Mouse (Mus musculus): Measurements from ENCODE around the gene Prkar2b. TPM values are rescaled to one million over a fixed set of nuclear protein-coding genes. Genes with fewer than 3 reads are reported as not detected.

Gene Prkar2b
- polyA plus RNA-seq, 1 experiment from 2014 or later: 13.8 TPM

DNA sequence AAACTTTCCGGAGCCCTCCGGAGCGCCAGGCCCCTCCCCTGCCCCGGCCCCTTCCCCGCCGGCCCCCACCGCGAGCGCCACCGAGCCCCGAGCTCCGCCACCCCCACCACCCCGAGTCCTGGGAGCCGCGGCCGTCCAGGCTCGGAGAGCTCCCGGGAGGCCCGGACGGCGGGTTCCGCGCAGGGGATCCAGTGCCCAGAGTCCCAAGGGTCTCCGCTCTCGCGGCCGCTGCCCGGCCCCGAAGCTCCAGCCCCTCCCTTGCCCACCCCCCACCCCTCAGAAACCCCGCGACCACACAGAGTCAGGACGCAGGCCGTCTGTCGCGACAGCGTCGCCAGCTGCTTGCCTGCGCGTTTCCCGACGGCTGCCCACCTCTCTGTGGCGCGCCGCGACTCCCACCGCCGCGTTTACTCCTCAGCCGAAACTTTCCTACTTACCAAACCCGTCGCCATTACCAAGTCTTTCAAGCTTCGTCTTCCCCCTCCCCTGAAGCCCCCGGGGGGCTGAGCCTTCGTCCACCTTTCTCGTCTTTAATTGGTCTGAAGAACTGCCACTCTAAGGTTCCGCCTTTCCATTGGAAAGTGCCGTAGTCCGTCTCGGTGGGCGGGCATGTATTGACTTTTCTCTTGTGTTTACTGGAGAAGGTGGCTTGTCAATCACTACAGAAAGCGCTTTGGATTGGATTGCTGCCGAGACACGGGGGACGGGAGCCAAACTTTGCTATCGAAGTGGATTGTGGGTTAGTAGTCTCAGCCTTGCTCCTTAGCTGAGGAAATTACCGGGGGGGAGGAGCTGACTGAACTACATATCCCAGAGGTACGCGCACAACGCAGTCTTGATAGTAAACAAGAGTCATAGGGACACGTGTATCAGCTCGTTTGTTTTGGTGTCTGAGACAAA lies 111.1 kb downstream of the Prkar2b start, which contains the start of gene Hbp1:
Gene Hbp1 (minus strand): TSS at position 777 of the 900 bp plus-strand sequence.
- H3K4me2 ChIP-seq (ENCODE audit: low read length): peak within 1 kb of the TSS; percentile 59
- no peaks in the 10 kb centered on the region for H3K36me3 ChIP-seq (ENCODE audit: insufficient read depth, low read length)
- no peaks in the 10 kb centered on the region for H3K4me1 ChIP-seq (replicated peaks; ENCODE audit: insufficient read depth, low read length)
- under 1% methylated on average over 56 of the region's 71 CpGs for WGBS
- peak within 1 kb of the TSS; percentile 81 for H3K4me3 ChIP-seq (replicated peaks; ENCODE audit: low read depth, low read length)
- ATAC-seq (replicated peaks; ENCODE audit: low FRiP score, low read depth): peak; percentile 96
- peak; percentile 100 for DNase-seq (ENCODE audit: low spot score)
- no peaks in the 10 kb centered on the region for H3K27me3 ChIP-seq (ENCODE audit: insufficient read depth, low read length)
- TF ChIP-seq CTCF (IDR thresholded peaks at IDR 0.05; ENCODE audit: low read depth): no peak
- H3K9ac ChIP-seq (ENCODE audit: low read depth, low read length): peak within 1 kb of the TSS; percentile 99
- no peaks in the 10 kb centered on the region for H3K9me3 ChIP-seq (replicated peaks; ENCODE audit: low read length)
- peak within 1 kb of the TSS; percentile 100 for H3K27ac ChIP-seq

DNA sequence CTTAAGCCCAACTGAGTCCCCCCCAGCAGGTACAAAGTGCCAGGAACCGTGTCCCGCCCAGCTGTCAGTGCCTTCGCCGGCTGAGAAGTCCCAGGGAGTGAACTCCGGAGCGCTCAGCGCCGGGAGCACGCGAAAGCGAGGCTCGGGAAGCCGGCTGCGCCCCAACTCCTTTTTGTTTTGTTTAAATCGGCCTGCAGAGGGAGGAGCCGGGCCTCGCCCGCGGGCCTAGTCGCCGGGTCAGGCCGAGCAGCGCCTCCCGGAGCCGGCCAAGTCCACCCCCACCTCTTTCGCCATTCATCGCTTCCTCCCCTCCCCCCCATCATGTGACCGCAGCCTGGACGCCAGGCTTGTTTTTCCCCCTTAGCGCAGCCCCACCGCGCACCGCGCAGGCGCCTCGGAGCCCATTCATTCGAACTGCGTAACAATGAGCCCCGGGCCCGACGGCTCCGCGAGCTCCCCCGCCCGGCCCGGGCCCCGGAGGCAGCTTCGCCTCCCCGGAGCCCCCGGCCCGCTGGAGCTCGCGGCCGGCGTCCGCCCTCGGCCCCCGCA lies 111.8 kb downstream of the Prkar2b start:
- TF ChIP-seq CTCF (IDR thresholded peaks at IDR 0.05; ENCODE audit: low read depth): peak; percentile 43; the same call in 1 of the 2 replicates
- H3K4me1 ChIP-seq (replicated peaks; ENCODE audit: insufficient read depth, low read length): no peaks in the 10 kb centered on the region
- ATAC-seq (replicated peaks; ENCODE audit: low FRiP score, low read depth) (peak; percentile 80), DNase-seq (ENCODE audit: low spot score) (peak; percentile 97)
- H3K9me3 ChIP-seq (replicated peaks; ENCODE audit: low read length): no peaks in the 10 kb centered on the region
- peak overlapping the region; percentile 100 for H3K27ac ChIP-seq
- under 1% methylated on average over 58 of the region's 58 CpGs for WGBS
- H3K4me2 ChIP-seq (ENCODE audit: low read length): peak overlapping the region; percentile 59
- H3K27me3 ChIP-seq (ENCODE audit: insufficient read depth, low read length): no peaks in the 10 kb centered on the region
- H3K4me3 ChIP-seq (replicated peaks; ENCODE audit: low read depth, low read length): peak overlapping the region; percentile 81
- H3K9ac ChIP-seq (ENCODE audit: low read depth, low read length): peak overlapping the region; percentile 99
- no peaks in the 10 kb centered on the region for H3K36me3 ChIP-seq (ENCODE audit: insufficient read depth, low read length)

DNA sequence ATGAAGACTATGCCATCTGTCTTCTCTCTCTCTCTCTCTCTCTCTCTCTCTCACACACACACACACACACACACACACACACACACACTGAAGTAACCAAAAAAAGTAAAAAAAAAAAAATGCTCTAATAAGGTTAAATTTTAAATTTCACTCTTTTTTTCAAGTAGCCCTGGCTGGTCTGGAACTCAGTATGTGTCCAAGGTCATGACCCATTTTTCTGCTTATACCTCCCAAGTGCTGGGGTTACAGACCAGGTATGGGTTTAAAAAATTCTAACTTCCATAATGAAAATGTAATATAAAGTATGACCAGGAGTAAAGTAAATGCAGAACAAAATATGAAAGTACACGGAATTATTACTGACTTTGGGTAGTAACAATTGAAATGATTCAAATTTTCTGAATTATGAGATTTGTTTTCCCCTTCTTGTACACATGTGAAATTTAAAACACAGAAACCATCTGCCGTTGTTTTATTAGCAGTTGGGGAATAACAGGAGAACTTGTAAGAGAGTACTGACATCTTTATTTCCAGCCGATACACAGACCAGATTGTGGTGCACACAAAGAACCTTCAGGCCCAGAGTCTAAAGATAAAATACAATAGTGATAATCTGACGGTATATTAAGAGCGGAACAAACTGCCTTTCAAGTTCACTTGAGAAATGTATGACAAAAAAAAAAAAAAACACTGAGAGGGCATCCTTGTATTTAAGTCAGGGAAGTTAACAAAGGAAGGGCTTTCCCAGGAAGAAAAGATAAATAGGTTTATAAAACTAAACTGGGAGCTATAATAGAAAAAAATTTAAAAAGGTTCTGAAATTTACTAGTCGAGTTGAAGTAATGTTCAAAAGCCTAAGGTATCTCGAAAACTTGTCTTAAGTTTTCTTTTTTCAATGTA lies 112.7 kb downstream of the Prkar2b start:
- peak; percentile 36 for DNase-seq (ENCODE audit: low spot score)
- no peak for TF ChIP-seq CTCF (IDR thresholded peaks at IDR 0.05; ENCODE audit: low read depth)

DNA sequence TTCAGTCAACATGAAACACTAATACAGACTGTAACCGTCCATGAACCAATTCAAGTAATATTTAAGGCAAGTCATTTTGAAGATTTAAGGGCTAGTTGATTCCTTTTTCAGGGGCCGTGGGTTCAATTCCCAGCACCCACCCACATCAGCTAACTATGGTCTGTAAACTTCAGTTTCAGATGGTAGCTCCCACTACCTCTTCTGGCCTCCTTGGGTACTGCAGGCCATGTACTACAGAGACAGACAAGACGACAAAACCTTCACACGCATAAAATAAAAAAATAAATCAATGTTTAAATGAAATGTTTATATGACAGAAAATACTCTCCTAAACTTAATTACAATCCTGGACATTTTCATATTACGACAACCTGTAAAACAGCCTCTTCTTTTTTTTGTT lies 113.6 kb downstream of the Prkar2b start:
- ATAC-seq (replicated peaks; ENCODE audit: low FRiP score, low read depth): no peak
- Histone ChIP-seq H3K4me3 (replicated peaks; ENCODE audit: low read depth, low read length) (no peak overlapping the region), H3K4me1 (replicated peaks; ENCODE audit: insufficient read depth, low read length) (no peaks in the 10 kb centered on the region), H3K9me3 (replicated peaks; ENCODE audit: low read length) (no peaks in the 10 kb centered on the region), H3K9ac (ENCODE audit: low read depth, low read length) (no peak overlapping the region), H3K27ac (no peak overlapping the region), H3K36me3 (ENCODE audit: insufficient read depth, low read length) (peaks cover 13% of the 10 kb centered on the region), H3K27me3 (ENCODE audit: insufficient read depth, low read length) (no peaks in the 10 kb centered on the region), H3K4me2 (ENCODE audit: low read length) (no peak overlapping the region)
- WGBS: 92% methylated on average over 5 of the region's 5 CpGs
- TF ChIP-seq CTCF (IDR thresholded peaks at IDR 0.05; ENCODE audit: low read depth): peak; percentile 39; the same call in 1 of the 2 replicates
- no peak for DNase-seq (ENCODE audit: low spot score)

More for the DNA sequence above, 112.7 kb downstream of the Prkar2b start:
- peak overlapping the region; percentile 99 for H3K9ac ChIP-seq (ENCODE audit: low read depth, low read length)
- no peaks in the 10 kb centered on the region for H3K9me3 ChIP-seq (replicated peaks; ENCODE audit: low read length)
- H3K36me3 ChIP-seq (ENCODE audit: insufficient read depth, low read length): peaks cover 5% of the 10 kb centered on the region; the same call in 1 of the 2 replicates
- ATAC-seq (replicated peaks; ENCODE audit: low FRiP score, low read depth): no peak
- H3K4me3 ChIP-seq (replicated peaks; ENCODE audit: low read depth, low read length): peak overlapping the region; percentile 81
- H3K4me2 ChIP-seq (ENCODE audit: low read length): peak overlapping the region; percentile 59
- 18% methylated on average over 7 of the region's 7 CpGs for WGBS
- H3K27ac ChIP-seq: peak overlapping the region; percentile 100
- H3K4me1 ChIP-seq (replicated peaks; ENCODE audit: insufficient read depth, low read length): no peaks in the 10 kb centered on the region
- no peaks in the 10 kb centered on the region for H3K27me3 ChIP-seq (ENCODE audit: insufficient read depth, low read length)

DNA sequence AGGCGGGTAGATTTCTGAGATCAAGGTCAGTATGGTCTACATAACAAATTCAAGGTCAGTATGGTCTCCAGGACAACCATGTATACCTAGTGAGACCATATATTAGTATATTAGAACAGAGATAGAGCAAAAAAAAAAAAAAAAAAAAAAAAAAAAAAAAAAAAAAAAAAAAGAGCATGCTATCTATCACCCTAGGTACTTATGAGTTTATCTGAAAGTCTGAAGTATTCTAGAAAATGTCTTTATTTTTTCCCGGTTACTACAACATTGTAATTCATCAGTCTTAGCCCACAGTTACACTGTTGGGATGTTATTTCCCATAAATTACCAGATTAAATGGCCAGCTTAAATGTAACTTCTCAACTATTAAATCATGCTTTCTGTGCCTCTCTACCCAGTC lies 116.7 kb downstream of the Prkar2b start:
- Histone ChIP-seq H3K9ac (ENCODE audit: low read depth, low read length) (no peak overlapping the region), H3K4me2 (ENCODE audit: low read length) (no peak overlapping the region), H3K4me1 (replicated peaks; ENCODE audit: insufficient read depth, low read length) (no peaks in the 10 kb centered on the region), H3K4me3 (replicated peaks; ENCODE audit: low read depth, low read length) (no peak overlapping the region), H3K9me3 (replicated peaks; ENCODE audit: low read length) (no peaks in the 10 kb centered on the region), H3K36me3 (ENCODE audit: insufficient read depth, low read length) (peaks cover 23% of the 10 kb centered on the region), H3K27ac (no peak overlapping the region), H3K27me3 (ENCODE audit: insufficient read depth, low read length) (no peaks in the 10 kb centered on the region)
- ATAC-seq (replicated peaks; ENCODE audit: low FRiP score, low read depth) (no peak), DNase-seq (ENCODE audit: low spot score) (no peak)
- 76% methylated on average over 2 of the region's 2 CpGs for WGBS
- TF ChIP-seq CTCF (IDR thresholded peaks at IDR 0.05; ENCODE audit: low read depth): no peak

All from kidney, postnatal 0 days (tissue).